Mouse (Mus musculus) Patski (cell line): ENCODE data around the gene Kif17. TPM values are rescaled to one million over a fixed set of nuclear protein-coding genes. Genes with fewer than 3 reads are reported as not detected.
A peak's percentile ranks its signal among the peaks of the same experiment; 100 is the strongest.

ENCODE experiments used
- ATAC-seq: fragments of 100-300 bp; one replicate; pipeline ENCODE4 v1.8.0; 2021
- CTCF ChIA-PET: fragments of 350-600 bp; sonication (Branson Sonifier 250); formaldehyde crosslinking; loops from one replicate; lab custom pipeline; 2022; ENCODE audit warnings: inconsistent platforms; lab: Charles Lee
- POLR2A ChIA-PET: fragments of 350-600 bp; sonication (Branson Sonifier 250); formaldehyde crosslinking; loops from one replicate; lab custom pipeline; 2022; ENCODE audit warnings: antibody characterized with exemption, inconsistent platforms; lab: Charles Lee
- DNase-seq: peaks from one replicate; pipeline ENCODE4 v3.0.0-alpha.2; 2011; ENCODE audit warnings: low read depth, low spot score
- H3K27me3 ChIP-seq: fragments of 371-371 bp; one replicate; pipeline ENCODE4 v1.5.1; 2021
- CTCF ChIP-seq: fragments of 100-300 bp; IDR thresholded peaks from one replicate; pipeline ENCODE4 v1.5.1; 2021
- in situ Hi-C: fragments of 300-500 bp; cut with MboI; formaldehyde crosslinking; loops from 3 replicates; pipeline ENCODE4 v1.11.1; 2018; ENCODE audit warnings: low pct_unique_long_range_greater_than_20kb, mixed read lengths
- polyA plus RNA-seq: library from polyadenylated mRNA; unstranded; gene quantifications from one replicate; pipeline ENCODE4 v1.2.3, GENCODE M21; 2021

Kif17 gene
- polyA plus RNA-seq: 1.6 TPM

- no peak for TF ChIP-seq CTCF
- ATAC-seq (no peak), DNase-seq (no peak)
- no peaks in the 10 kb centered on the region for H3K27me3 ChIP-seq
- CTCF ChIA-PET: interaction anchor here (1.4 kb wide), 1 partner anchor 32 kb away, joined by 4 read pairs; no protein-coding TSS in a partner anchor
- in situ Hi-C loops: no loop called here
- POLR2A ChIA-PET: interaction anchor here (0.8 kb wide), 1 partner anchor 218 kb away, joined by 3 read pairs; no protein-coding TSS in a partner anchor
Observed at GRCm38 (mm10) chr4:138250088-138250960, at the start of gene Kif17, which contains the start of gene Sh2d5. Kif17 (plus strand) TSS chr4:138250435. Sh2d5 (plus strand) TSS chr4:138250403.

GRCm38 (mm10) chr4:138200769-138201168 is 49.5 kb upstream of the Kif17 start:
- TF ChIP-seq CTCF: no peak
- ATAC-seq (no peak), DNase-seq (no peak)
- in situ Hi-C loops: no loop called here
- ChIA-PET CTCF (interaction anchor here (1.2 to 1.8 kb wide), 2 partner anchors 10 to 82 kb away, joined by 4 read pairs; no protein-coding TSS in a partner anchor), POLR2A (no interaction called here)
- H3K27me3 ChIP-seq: no peaks in the 10 kb centered on the region

GRCm38 (mm10) chr4:138201696-138202095 is 48.5 kb upstream of the Kif17 start:
- ATAC-seq (no peak), DNase-seq (no peak)
- ChIA-PET CTCF (no interaction called here), POLR2A (no interaction called here)
- H3K27me3 ChIP-seq: no peaks in the 10 kb centered on the region
- in situ Hi-C loops: no loop called here
- no peak for TF ChIP-seq CTCF

- H3K27me3 ChIP-seq: no peaks in the 10 kb centered on the region
- POLR2A ChIA-PET: interaction anchor here (0.6 kb wide), 1 partner anchor 1328 kb away, joined by 3 read pairs; no protein-coding TSS in a partner anchor
- CTCF ChIA-PET: interaction anchor here (1.8 to 2.2 kb wide), 2 partner anchors 10 to 72 kb away, joined by 4 to 6 read pairs; no protein-coding TSS in a partner anchor
- no peak for ATAC-seq
- DNase-seq: no peak
- in situ Hi-C loops: no loop called here
- no peak for TF ChIP-seq CTCF
Observed at GRCm38 (mm10) chr4:138210116-138210515, 40.1 kb upstream of the Kif17 start.

- in situ Hi-C loops: no loop called here
- TF ChIP-seq CTCF: no peak
- DNase-seq: peak; percentile 71
Observed at GRCm38 (mm10) chr4:138213861-138214260, 36.4 kb upstream of the Kif17 start.

GRCm38 (mm10) chr4:138215671-138216199 is 34.5 kb upstream of the Kif17 start:
- DNase-seq (no peak), ATAC-seq (no peak)
- in situ Hi-C loops: no loop called here
- no peaks in the 10 kb centered on the region for H3K27me3 ChIP-seq
- TF ChIP-seq CTCF: no peak
- ChIA-PET CTCF (no interaction called here), POLR2A (no interaction called here)

More at GRCm38 (mm10) chr4:138213861-138214260, 36.4 kb upstream of the Kif17 start:
- no peaks in the 10 kb centered on the region for H3K27me3 ChIP-seq
- ChIA-PET POLR2A (no interaction called here), CTCF (interaction anchor here (1.1 kb wide), 1 partner anchor 19 kb away, joined by 3 read pairs; no protein-coding TSS in a partner anchor)
- no peak for ATAC-seq

GRCm38 (mm10) chr4:138216200-138216890 is 33.9 kb upstream of the Kif17 start, which contains the start of gene Hp1bp3:
Hp1bp3 (plus strand) TSS chr4:138216296.
- no peak for TF ChIP-seq CTCF
- H3K27me3 ChIP-seq: no peaks in the 10 kb centered on the region
- DNase-seq (no peak), ATAC-seq (peak; percentile 29)
- in situ Hi-C loops: no loop called here
- ChIA-PET CTCF (no interaction called here), POLR2A (no interaction called here)

- in situ Hi-C loops: no loop called here
- ChIA-PET POLR2A (no interaction called here), CTCF (no interaction called here)
- H3K27me3 ChIP-seq: no peaks in the 10 kb centered on the region
- DNase-seq (peak; percentile 82), ATAC-seq (peak; percentile 84)
- TF ChIP-seq CTCF: no peak
Observed at GRCm38 (mm10) chr4:138216891-138217392, 33.3 kb upstream of the Kif17 start.

- ChIA-PET POLR2A (no interaction called here), CTCF (interaction anchor here (2.3 kb wide), 1 partner anchor 66 kb away, joined by 7 read pairs; no protein-coding TSS in a partner anchor)
Observed at GRCm38 (mm10) chr4:138217441-138217840, 32.8 kb upstream of the Kif17 start.

More at GRCm38 (mm10) chr4:138217441-138217840, 32.8 kb upstream of the Kif17 start:
- DNase-seq: no peak
- in situ Hi-C loops: no loop called here
- no peaks in the 10 kb centered on the region for H3K27me3 ChIP-seq
- TF ChIP-seq CTCF: no peak
- ATAC-seq: no peak
